Mouse (Mus musculus) limb, embryonic 12.5 days (tissue): ENCODE results near the gene Olfr709-ps1. TPM values are rescaled to one million over a fixed set of nuclear protein-coding genes. Genes with fewer than 3 reads are reported as not detected.
"Not testable (repeated sequence)": the region's sequence is repeated elsewhere in the genome, so short reads cannot be mapped to it uniquely, and the experiment has no call there.

Source experiments
- ATAC-seq: fragments of 200-750 bp; cut with Nextera tagmentation; 2 replicates; pipeline ENCODE4 v1.8.0; 2017; ENCODE audit warnings: low read depth, moderate TSS enrichment; ENCODE audit not compliant: insufficient number of reproducible peaks, insufficient read depth, low FRiP score, low TSS enrichment
- H3K27ac ChIP-seq: fragments of 300-500 bp; sonication (generic); 2 replicates; pipeline ENCODE4 v1.5.1; 2016; ENCODE audit warnings: mild to moderate bottlenecking, moderate library complexity
- H3K27me3 ChIP-seq: fragments of 300-500 bp; sonication (generic); 2 replicates; pipeline ENCODE4 v1.6.1; 2016; ENCODE audit warnings: mild to moderate bottlenecking, moderate library complexity
- H3K36me3 ChIP-seq: fragments of 300-500 bp; sonication (generic); 2 replicates; pipeline ENCODE4 v1.6.1; 2016; ENCODE audit warnings: mild to moderate bottlenecking, moderate library complexity
- H3K4me1 ChIP-seq: fragments of 300-500 bp; sonication (generic); replicated peaks from 2 replicates; pipeline ENCODE4 v1.6.1; 2016
- H3K4me2 ChIP-seq: fragments of 300-500 bp; sonication (generic); 2 replicates; pipeline ENCODE4 v1.6.1; 2016; ENCODE audit warnings: mild to moderate bottlenecking, moderate library complexity
- H3K4me3 ChIP-seq: fragments of 300-500 bp; sonication (generic); replicated peaks from 2 replicates; pipeline ENCODE4 v1.5.1; 2016; ENCODE audit warnings: mild to moderate bottlenecking
- H3K9ac ChIP-seq: fragments of 300-500 bp; sonication (generic); replicated peaks from 2 replicates; pipeline ENCODE4 v1.6.1; 2016; ENCODE audit warnings: mild to moderate bottlenecking, moderate library complexity
- H3K9me3 ChIP-seq: fragments of 300-500 bp; sonication (generic); 2 replicates; pipeline ENCODE4 v1.6.1; 2016; ENCODE audit warnings: mild to moderate bottlenecking, moderate library complexity
- WGBS: fragments of 180-500 bp; shearing (Covaris S2); methylation state at CpG from one replicate; pipeline ENCODE4 v1.1.7; 2016; 5-methylcytosine and 5-hydroxymethylcytosine counted together
- polyA plus RNA-seq: library from polyadenylated mRNA; unstranded; fragments of >200 nt; fragmentation: Nextera tagmentation; extraction: Ambion mirVana; gene quantifications from 2 replicates; pipeline ENCODE4 v1.2.1, GENCODE M21; 2016

Olfr709-ps1 gene
- not detected in 2 replicates for polyA plus RNA-seq

DNA sequence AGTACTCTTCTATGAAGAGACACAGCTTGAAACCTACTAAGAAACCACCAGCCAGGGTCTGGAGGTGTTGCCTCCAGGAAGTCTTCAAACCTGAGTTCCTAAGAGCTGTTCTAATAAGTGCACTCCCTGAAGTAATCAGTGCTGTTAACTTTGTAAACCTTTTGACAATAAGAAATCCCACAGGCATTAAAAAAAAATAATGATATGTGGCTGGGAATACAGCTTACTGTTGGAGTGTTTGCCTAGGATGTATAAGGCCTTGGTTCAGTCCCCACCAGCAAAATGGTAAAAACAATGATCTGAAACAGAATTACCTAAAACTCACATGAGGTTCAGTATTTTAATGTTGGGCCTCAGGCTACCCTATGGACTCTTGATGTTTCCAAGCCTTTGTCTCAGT lies at the start of gene Olfr709-ps1:
Gene Olfr709-ps1, minus strand, starts transcription at position 101 of the 400 bp plus-strand sequence.
- no peaks in the 10 kb centered on the region for H3K27me3 ChIP-seq
- H3K36me3 ChIP-seq: no peaks in the 10 kb centered on the region
- no peak for ATAC-seq
- H3K4me2 ChIP-seq: no peak within 1 kb of the TSS
- H3K4me1 ChIP-seq: no peaks in the 10 kb centered on the region
- H3K4me3 ChIP-seq: no peak within 1 kb of the TSS
- no peaks in the 10 kb centered on the region for H3K9me3 ChIP-seq
- H3K27ac ChIP-seq: no peak within 1 kb of the TSS
- H3K9ac ChIP-seq: no peak within 1 kb of the TSS

- no peak within 1 kb of the TSS for H3K4me2 ChIP-seq
- no peaks in the 10 kb centered on the region for H3K9me3 ChIP-seq
- no peaks in the 10 kb centered on the region for H3K4me1 ChIP-seq
- ATAC-seq: no peak
- H3K27ac ChIP-seq: no peak within 1 kb of the TSS
- no peaks in the 10 kb centered on the region for H3K27me3 ChIP-seq
- 55% methylated on average over 1 of the region's 1 CpGs for WGBS
- H3K36me3 ChIP-seq: no peaks in the 10 kb centered on the region
- H3K9ac ChIP-seq: no peak within 1 kb of the TSS
- no peak within 1 kb of the TSS for H3K4me3 ChIP-seq
These were observed 43.3 kb upstream of the Olfr709-ps1 start, which contains the start of gene Olfr711 for GRCm38 (mm10) chr7:106975353-106975752. TSS of gene Olfr711 (minus strand) at chr7:106975453.

DNA sequence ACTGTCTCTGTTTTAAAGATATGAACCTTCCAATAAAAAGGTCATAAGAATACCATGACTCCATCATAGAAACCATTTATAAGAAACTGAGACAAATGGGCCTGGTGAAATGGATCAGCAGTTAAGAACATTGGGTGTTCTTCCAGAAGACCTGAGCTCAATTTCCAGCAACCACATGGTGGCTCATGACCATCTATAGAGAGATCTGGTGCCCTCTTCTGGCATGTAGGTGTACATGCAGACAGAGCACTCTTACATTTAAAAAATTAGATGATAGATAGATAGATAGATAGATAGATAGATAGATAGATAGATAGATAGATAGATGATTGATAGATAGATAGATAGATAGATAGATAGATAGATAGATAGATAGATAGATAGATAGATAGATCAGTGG lies 35.5 kb upstream of the Olfr709-ps1 start:
- not testable (repeated sequence) for H3K27me3 ChIP-seq, H3K9me3 ChIP-seq, ATAC-seq, H3K9ac ChIP-seq, H3K36me3 ChIP-seq, H3K4me1 ChIP-seq, H3K4me2 ChIP-seq, H3K4me3 ChIP-seq, H3K27ac ChIP-seq

DNA sequence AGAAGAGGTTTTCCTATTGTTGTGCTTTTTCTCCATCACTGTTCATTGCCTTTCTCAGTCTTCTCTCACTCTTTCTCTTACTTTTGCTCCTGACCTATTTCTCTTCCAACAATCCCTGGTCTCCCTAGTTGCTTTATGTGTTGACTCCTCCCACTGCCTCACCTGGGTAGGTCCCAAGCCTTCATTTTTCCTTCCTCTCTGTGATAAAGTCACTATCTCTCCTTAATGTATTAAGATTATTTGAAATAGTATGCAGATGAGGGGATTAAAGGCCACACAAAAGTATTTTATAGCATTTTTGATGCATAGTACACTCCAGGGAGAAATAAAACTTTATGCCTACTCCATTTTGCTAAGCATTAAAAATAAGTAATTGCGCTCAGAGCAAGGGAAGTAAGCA lies 31.8 kb upstream of the Olfr709-ps1 start, which contains the start of gene Olfr6:
Gene Olfr6, minus strand, starts transcription at position 101 of the 400 bp plus-strand sequence.
- 93% methylated on average over 1 of the region's 1 CpGs for WGBS
- H3K9me3 ChIP-seq: no peaks in the 10 kb centered on the region
- H3K36me3 ChIP-seq: no peaks in the 10 kb centered on the region
- no peak within 1 kb of the TSS for H3K4me2 ChIP-seq
- no peak for ATAC-seq
- no peak within 1 kb of the TSS for H3K9ac ChIP-seq
- no peaks in the 10 kb centered on the region for H3K27me3 ChIP-seq
- H3K4me1 ChIP-seq: no peaks in the 10 kb centered on the region
- H3K4me3 ChIP-seq: no peak within 1 kb of the TSS
- H3K27ac ChIP-seq: no peak within 1 kb of the TSS

GRCm38 (mm10) chr7:106948212-106948611 lies 16.2 kb upstream of the Olfr709-ps1 start, which contains the start of gene Olfr710:
TSS of gene Olfr710 (minus strand) at chr7:106948312.
- Histone ChIP-seq H3K4me2 (no peak within 1 kb of the TSS), H3K27ac (no peak within 1 kb of the TSS), H3K9ac (no peak within 1 kb of the TSS), H3K27me3 (no peaks in the 10 kb centered on the region), H3K36me3 (no peaks in the 10 kb centered on the region), H3K4me1 (no peaks in the 10 kb centered on the region), H3K9me3 (no peaks in the 10 kb centered on the region), H3K4me3 (no peak within 1 kb of the TSS)
- 77% methylated on average over 3 of the region's 3 CpGs for WGBS
- no peak for ATAC-seq

DNA sequence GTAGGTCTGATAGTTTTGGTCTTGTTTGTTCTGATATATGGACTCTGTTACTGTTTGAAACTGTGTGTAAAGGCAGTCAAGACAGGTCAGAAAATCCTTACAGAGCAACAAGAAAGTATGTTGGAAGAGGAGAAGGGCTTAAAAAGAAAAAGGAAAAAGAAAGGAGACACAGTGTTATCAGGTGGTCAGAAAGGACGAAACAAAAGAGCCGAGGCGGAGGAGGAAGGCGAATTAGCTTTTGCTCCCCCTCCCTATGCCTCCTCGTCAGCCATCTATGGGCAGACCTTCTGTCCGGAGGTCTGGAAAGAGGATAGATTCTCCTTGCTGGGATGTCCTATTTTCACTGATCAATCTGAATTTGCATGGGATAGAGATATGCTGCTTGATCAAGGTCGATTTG lies 11.1 kb downstream of the Olfr709-ps1 start:
- 89% methylated on average over 7 of the region's 7 CpGs for WGBS
- H3K9me3 ChIP-seq, H3K27ac ChIP-seq, ATAC-seq, H3K9ac ChIP-seq, H3K4me3 ChIP-seq, H3K27me3 ChIP-seq, H3K36me3 ChIP-seq, H3K4me1 ChIP-seq, H3K4me2 ChIP-seq: not testable (repeated sequence)

- no peak within 1 kb of the TSS for H3K9ac ChIP-seq
- no peaks in the 10 kb centered on the region for H3K4me1 ChIP-seq
- no peak for ATAC-seq
- no peaks in the 10 kb centered on the region for H3K36me3 ChIP-seq
- no peak within 1 kb of the TSS for H3K4me2 ChIP-seq
- no peak within 1 kb of the TSS for H3K4me3 ChIP-seq
- H3K27ac ChIP-seq: no peak within 1 kb of the TSS
- H3K9me3 ChIP-seq: no peaks in the 10 kb centered on the region
- WGBS: 60% methylated on average over 2 of the region's 2 CpGs
- H3K27me3 ChIP-seq: no peaks in the 10 kb centered on the region
These were observed 24.3 kb downstream of the Olfr709-ps1 start, which contains the start of gene Olfr1532-ps1 for GRCm38 (mm10) chr7:106907676-106908075. TSS of gene Olfr1532-ps1 (plus strand) at chr7:106908001.

GRCm38 (mm10) chr7:106901141-106901540 lies 30.9 kb downstream of the Olfr709-ps1 start, which contains the start of gene Olfr707:
TSS of gene Olfr707 (minus strand) at chr7:106901241.
- not testable (repeated sequence) for H3K4me2 ChIP-seq, H3K36me3 ChIP-seq, H3K27me3 ChIP-seq, H3K27ac ChIP-seq, H3K9me3 ChIP-seq, H3K9ac ChIP-seq, H3K4me3 ChIP-seq, H3K4me1 ChIP-seq, ATAC-seq
- 86% methylated on average over 3 of the region's 3 CpGs for WGBS

DNA sequence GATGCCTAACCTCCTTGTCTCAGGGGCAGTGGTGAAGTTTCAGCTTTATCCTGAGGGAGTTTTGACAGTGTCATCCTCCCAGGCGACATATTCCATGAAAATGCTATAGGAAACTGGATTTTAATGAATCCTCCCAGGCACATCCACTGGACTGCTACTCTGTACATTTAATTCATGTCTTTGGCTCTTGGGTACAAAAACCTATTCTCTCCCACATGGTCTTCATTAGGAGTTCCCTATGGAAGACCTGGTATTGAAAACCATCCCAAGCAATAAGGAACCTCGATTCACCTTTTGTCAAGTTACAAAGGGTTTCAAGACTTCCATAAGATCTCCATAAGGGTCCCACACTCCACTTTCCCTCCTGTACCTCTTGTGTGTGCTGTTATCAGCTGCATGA lies 44.0 kb downstream of the Olfr709-ps1 start, which contains the start of gene Olfr706:
Gene Olfr706, minus strand, starts transcription at position 101 of the 400 bp plus-strand sequence.
- Histone ChIP-seq H3K4me1 (no peaks in the 10 kb centered on the region), H3K9ac (no peak within 1 kb of the TSS), H3K4me2 (no peak within 1 kb of the TSS), H3K9me3 (no peaks in the 10 kb centered on the region), H3K27ac (no peak within 1 kb of the TSS), H3K27me3 (no peaks in the 10 kb centered on the region), H3K36me3 (no peaks in the 10 kb centered on the region), H3K4me3 (no peak within 1 kb of the TSS)
- WGBS: 83% methylated on average over 2 of the region's 2 CpGs
- no peak for ATAC-seq

DNA sequence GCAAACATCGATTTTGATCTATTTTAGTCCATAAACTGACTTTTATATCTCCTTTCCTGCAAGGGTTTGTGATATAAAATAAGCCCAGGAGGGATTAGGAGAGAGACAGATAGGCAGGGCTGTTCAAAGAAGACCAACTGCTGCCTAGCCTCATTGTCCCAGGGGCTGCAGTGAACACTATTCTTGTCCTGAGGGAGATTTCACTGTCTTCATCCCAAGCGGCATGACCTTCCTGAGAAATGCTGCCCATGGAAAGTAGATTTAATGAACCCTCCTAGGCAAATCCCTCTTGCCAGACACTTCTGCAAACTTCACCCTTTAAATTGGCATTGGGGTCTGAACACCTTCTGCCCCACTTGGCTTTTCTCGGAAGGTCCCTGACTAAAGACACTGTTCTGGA lies 55.2 kb downstream of the Olfr709-ps1 start, which contains the start of gene Olfr705:
Gene Olfr705, minus strand, starts transcription at position 101 of the 400 bp plus-strand sequence.
- Histone ChIP-seq H3K4me1 (no peaks in the 10 kb centered on the region), H3K4me3 (no peak within 1 kb of the TSS), H3K27ac (no peak within 1 kb of the TSS), H3K36me3 (no peaks in the 10 kb centered on the region), H3K4me2 (no peak within 1 kb of the TSS), H3K9me3 (no peaks in the 10 kb centered on the region), H3K9ac (no peak within 1 kb of the TSS), H3K27me3 (no peaks in the 10 kb centered on the region)
- no peak for ATAC-seq
- WGBS: 80% methylated on average over 3 of the region's 3 CpGs
